Mouse (Mus musculus) hindbrain, embryonic 12.5 days (tissue): ENCODE measurements around the gene Ptges2. TPM values are rescaled to one million over a fixed set of nuclear protein-coding genes. Genes with fewer than 3 reads are reported as not detected.
"Not testable (repeated sequence)": the region's sequence is repeated elsewhere in the genome, so short reads cannot be mapped to it uniquely, and the experiment has no call there.

Experiments used
- ATAC-seq: fragments of 200-750 bp; cut with Nextera tagmentation; 2 replicates; pipeline ENCODE4 v1.8.0; 2017; ENCODE audit warnings: moderate TSS enrichment; ENCODE audit not compliant: low FRiP score
- H3K27ac ChIP-seq: fragments of 300-500 bp; sonication (generic); 2 replicates; pipeline ENCODE4 v1.5.1; 2016; ENCODE audit warnings: mild to moderate bottlenecking
- H3K27me3 ChIP-seq: fragments of 300-500 bp; sonication (generic); 2 replicates; pipeline ENCODE4 v1.6.1; 2016; ENCODE audit warnings: mild to moderate bottlenecking
- H3K36me3 ChIP-seq: fragments of 300-500 bp; sonication (generic); 2 replicates; pipeline ENCODE4 v1.6.1; 2016; ENCODE audit warnings: mild to moderate bottlenecking
- H3K4me1 ChIP-seq: fragments of 300-500 bp; sonication (generic); 2 replicates; pipeline ENCODE4 v1.6.1; 2016
- H3K4me2 ChIP-seq: fragments of 300-500 bp; sonication (generic); replicated peaks from 2 replicates; pipeline ENCODE4 v1.6.1; 2016; ENCODE audit warnings: mild to moderate bottlenecking
- H3K4me3 ChIP-seq: fragments of 300-500 bp; sonication (generic); 2 replicates; pipeline ENCODE4 v1.5.1; 2016; ENCODE audit warnings: mild to moderate bottlenecking
- H3K9ac ChIP-seq: fragments of 300-500 bp; sonication (generic); 2 replicates; pipeline ENCODE4 v1.6.1; 2016; ENCODE audit warnings: mild to moderate bottlenecking, moderate library complexity
- H3K9me3 ChIP-seq: fragments of 300-500 bp; sonication (generic); replicated peaks from 2 replicates; pipeline ENCODE4 v1.6.1; 2016; ENCODE audit warnings: mild to moderate bottlenecking
- WGBS: fragments of 180-500 bp; shearing (Covaris S2); methylation state at CpG from one replicate; pipeline ENCODE4 v1.1.7; 2016; 5-methylcytosine and 5-hydroxymethylcytosine counted together
- polyA plus RNA-seq: library from polyadenylated mRNA; unstranded; fragments of >200 nt; fragmentation: Nextera tagmentation; extraction: Ambion mirVana; gene quantifications from 2 replicates; pipeline ENCODE4 v1.2.1, GENCODE M21; 2016

Ptges2 gene
- polyA plus RNA-seq, 1 experiment from 2014 or later, result 34.5 TPM

- Histone ChIP-seq H3K9ac (no peak overlapping the region), H3K27ac (no peak overlapping the region), H3K9me3 (no peaks in the 10 kb centered on the region), H3K4me2 (no peak overlapping the region), H3K36me3 (no peaks in the 10 kb centered on the region), H3K4me1 (peaks cover 20% of the 10 kb centered on the region), H3K4me3 (no peak overlapping the region), H3K27me3 (peaks cover 11% of the 10 kb centered on the region)
- WGBS, result 67% methylated on average over 3 of the region's 3 CpGs
- ATAC-seq, result no peak
These were observed 38.0 kb upstream of the Ptges2 start for GRCm38 (mm10) chr2:32357710-32358109.

- peaks cover 11% of the 10 kb centered on the region for H3K27me3 ChIP-seq
- H3K9ac ChIP-seq, result no peak overlapping the region
- no peak overlapping the region for H3K4me2 ChIP-seq
- no peaks in the 10 kb centered on the region for H3K9me3 ChIP-seq
- H3K36me3 ChIP-seq, result no peaks in the 10 kb centered on the region
- no peak overlapping the region for H3K4me3 ChIP-seq
- no peak for ATAC-seq
- no peak overlapping the region for H3K27ac ChIP-seq
- WGBS, result 61% methylated on average over 10 of the region's 10 CpGs
- H3K4me1 ChIP-seq, result peaks cover 19% of the 10 kb centered on the region
These were observed 37.3 kb upstream of the Ptges2 start for GRCm38 (mm10) chr2:32358381-32358780.

- H3K4me3 ChIP-seq, result peak overlapping the region; percentile 31
- peak overlapping the region; percentile 63 for H3K4me2 ChIP-seq
- peaks cover 9% of the 10 kb centered on the region for H3K36me3 ChIP-seq
- H3K9ac ChIP-seq, result no peak overlapping the region
- ATAC-seq, result no peak
- peaks cover 27% of the 10 kb centered on the region for H3K4me1 ChIP-seq
- peaks cover 11% of the 10 kb centered on the region for H3K27me3 ChIP-seq
- no peaks in the 10 kb centered on the region for H3K9me3 ChIP-seq
- 5% methylated on average over 14 of the region's 14 CpGs for WGBS
- H3K27ac ChIP-seq, result no peak overlapping the region
These were observed 35.0 kb upstream of the Ptges2 start for GRCm38 (mm10) chr2:32360741-32361140.

- peaks cover 27% of the 10 kb centered on the region for H3K4me1 ChIP-seq
- H3K9me3 ChIP-seq, result no peaks in the 10 kb centered on the region
- peak overlapping the region; percentile 63 for H3K4me2 ChIP-seq
- peaks cover 13% of the 10 kb centered on the region for H3K36me3 ChIP-seq
- ATAC-seq, result peak; percentile 55
- H3K4me3 ChIP-seq, result peak overlapping the region; percentile 31
- no peak overlapping the region for H3K27ac ChIP-seq
- H3K27me3 ChIP-seq, result peaks cover 11% of the 10 kb centered on the region
- WGBS, result 1% methylated on average over 24 of the region's 24 CpGs
- H3K9ac ChIP-seq, result peak overlapping the region; percentile 10; the same call in 1 of the 2 replicates
These were observed 34.3 kb upstream of the Ptges2 start for GRCm38 (mm10) chr2:32361437-32361836.

GRCm38 (mm10) chr2:32362274-32362673 lies 33.4 kb upstream of the Ptges2 start:
- Histone ChIP-seq H3K27me3 (peaks cover 11% of the 10 kb centered on the region), H3K4me3 (peak overlapping the region; percentile 75), H3K4me2 (peak overlapping the region; percentile 94), H3K4me1 (peaks cover 27% of the 10 kb centered on the region), H3K36me3 (peaks cover 20% of the 10 kb centered on the region), H3K9ac (peak overlapping the region; percentile 79; the same call in 1 of the 2 replicates)
- not testable (repeated sequence) for H3K27ac ChIP-seq, ATAC-seq, H3K9me3 ChIP-seq
- WGBS, result 43% methylated on average over 5 of the region's 5 CpGs

- WGBS, result 0% methylated on average over 52 of the region's 53 CpGs
- H3K9me3 ChIP-seq, result no peaks in the 10 kb centered on the region
- H3K9ac ChIP-seq, result peak overlapping the region; percentile 79
- peak overlapping the region; percentile 75 for H3K4me3 ChIP-seq
- peak overlapping the region; percentile 82 for H3K27ac ChIP-seq
- H3K36me3 ChIP-seq, result peaks cover 26% of the 10 kb centered on the region
- H3K4me2 ChIP-seq, result peak overlapping the region; percentile 94
- peaks cover 11% of the 10 kb centered on the region for H3K27me3 ChIP-seq
- peaks cover 27% of the 10 kb centered on the region for H3K4me1 ChIP-seq
- ATAC-seq, result peak; percentile 79
These were observed 32.8 kb upstream of the Ptges2 start for GRCm38 (mm10) chr2:32362817-32363340.

- H3K4me2 ChIP-seq, result peak overlapping the region; percentile 94
- H3K4me1 ChIP-seq, result peaks cover 27% of the 10 kb centered on the region
- peak overlapping the region; percentile 79 for H3K9ac ChIP-seq
- ATAC-seq, result peak; percentile 1; the same call in 1 of the 2 replicates
- 11% methylated on average over 19 of the region's 19 CpGs for WGBS
- H3K27me3 ChIP-seq, result peaks cover 7% of the 10 kb centered on the region
- no peaks in the 10 kb centered on the region for H3K9me3 ChIP-seq
- H3K36me3 ChIP-seq, result peaks cover 31% of the 10 kb centered on the region
- H3K4me3 ChIP-seq, result peak overlapping the region; percentile 75
- H3K27ac ChIP-seq, result peak overlapping the region; percentile 82
These were observed 32.2 kb upstream of the Ptges2 start for GRCm38 (mm10) chr2:32363376-32364106.

- Histone ChIP-seq H3K27me3 (peaks cover 7% of the 10 kb centered on the region), H3K9me3 (no peaks in the 10 kb centered on the region), H3K4me2 (peak overlapping the region; percentile 94), H3K4me1 (peaks cover 27% of the 10 kb centered on the region), H3K4me3 (peak overlapping the region; percentile 75; the same call in 1 of the 2 replicates), H3K27ac (no peak overlapping the region), H3K36me3 (peaks cover 35% of the 10 kb centered on the region), H3K9ac (peak overlapping the region; percentile 79; the same call in 1 of the 2 replicates)
- no peak for ATAC-seq
- 83% methylated on average over 8 of the region's 8 CpGs for WGBS
These were observed 31.6 kb upstream of the Ptges2 start for GRCm38 (mm10) chr2:32364121-32364520.

- ATAC-seq, result no peak
- peaks cover 67% of the 10 kb centered on the region for H3K36me3 ChIP-seq
- no peak overlapping the region for H3K4me3 ChIP-seq
- H3K9me3 ChIP-seq, result no peaks in the 10 kb centered on the region
- WGBS, result 97% methylated on average over 5 of the region's 5 CpGs
- peaks cover 13% of the 10 kb centered on the region for H3K4me1 ChIP-seq
- no peaks in the 10 kb centered on the region for H3K27me3 ChIP-seq
- H3K9ac ChIP-seq, result no peak overlapping the region
- H3K27ac ChIP-seq, result no peak overlapping the region
- H3K4me2 ChIP-seq, result no peak overlapping the region
These were observed 28.4 kb upstream of the Ptges2 start for GRCm38 (mm10) chr2:32367315-32367714.

GRCm38 (mm10) chr2:32374191-32374590 lies 21.5 kb upstream of the Ptges2 start:
- Histone ChIP-seq H3K9ac (no peak overlapping the region), H3K4me3 (no peak overlapping the region), H3K27ac (no peak overlapping the region), H3K9me3 (no peaks in the 10 kb centered on the region), H3K4me2 (no peak overlapping the region), H3K36me3 (peaks cover 97% of the 10 kb centered on the region), H3K27me3 (no peaks in the 10 kb centered on the region), H3K4me1 (0 out of 2 replicates have a peak, but pooled peaks cover 2% of the 10 kb centered on the region)
- 91% methylated on average over 10 of the region's 10 CpGs for WGBS
- ATAC-seq, result no peak

GRCm38 (mm10) chr2:32375317-32375940 lies 20.3 kb upstream of the Ptges2 start:
- WGBS, result 92% methylated on average over 13 of the region's 13 CpGs
- Histone ChIP-seq H3K27me3 (peaks cover 10% of the 10 kb centered on the region; the same call in 1 of the 2 replicates), H3K4me3 (no peak overlapping the region), H3K9me3 (no peaks in the 10 kb centered on the region), H3K4me2 (no peak overlapping the region), H3K4me1 (0 out of 2 replicates have a peak, but pooled peaks cover 2% of the 10 kb centered on the region), H3K27ac (no peak overlapping the region), H3K36me3 (peaks cover 92% of the 10 kb centered on the region), H3K9ac (no peak overlapping the region)
- no peak for ATAC-seq

- peaks cover 76% of the 10 kb centered on the region for H3K36me3 ChIP-seq
- WGBS, result 94% methylated on average over 10 of the region's 10 CpGs
- no peak overlapping the region for H3K4me3 ChIP-seq
- no peak overlapping the region for H3K9ac ChIP-seq
- H3K4me1 ChIP-seq, result peaks cover 9% of the 10 kb centered on the region
- no peaks in the 10 kb centered on the region for H3K9me3 ChIP-seq
- no peak overlapping the region for H3K27ac ChIP-seq
- H3K4me2 ChIP-seq, result no peak overlapping the region
- no peak for ATAC-seq
- H3K27me3 ChIP-seq, result peaks cover 10% of the 10 kb centered on the region; the same call in 1 of the 2 replicates
These were observed 18.7 kb upstream of the Ptges2 start for GRCm38 (mm10) chr2:32376963-32377362.
